Mouse (Mus musculus) cerebellum, adult 8-10 months (tissue): ENCODE results near the gene Arl16.
A peak's percentile ranks its signal among the peaks of the same experiment; 100 is the strongest.
"Not testable (repeated sequence)": the region's sequence is repeated elsewhere in the genome, so short reads cannot be mapped to it uniquely, and the experiment has no call there.

Experiments used
- DNase-seq: peaks from one replicate; pipeline ENCODE4 v3.0.0; 2022

Arl16 gene

GRCm38 (mm10) chr11:120467051-120467735, at the start of gene Arl16:
Gene Arl16, minus strand, starts transcription at chr11:120467607.
- peak; percentile 88 for DNase-seq

DNA sequence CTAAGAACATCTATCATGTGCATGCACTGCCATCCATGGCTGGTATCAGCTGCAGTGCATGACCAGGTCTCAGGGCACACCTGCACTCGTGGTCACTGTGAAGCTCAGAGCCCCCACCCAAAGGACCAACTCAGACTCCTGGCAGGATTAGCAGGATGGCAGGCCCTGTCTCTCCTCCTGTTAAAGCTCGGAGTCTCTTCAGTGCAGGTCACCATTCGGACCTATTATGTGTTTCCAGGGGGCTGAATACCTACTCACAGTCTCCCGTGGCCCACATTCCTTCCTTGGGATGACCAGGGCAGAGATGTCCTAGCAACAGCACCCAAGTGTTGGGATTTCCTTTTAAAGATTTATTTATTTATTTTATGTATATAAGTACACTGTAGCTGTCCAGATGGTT, 49.7 kb upstream of the Arl16 start:
- DNase-seq, result no peak

DNA sequence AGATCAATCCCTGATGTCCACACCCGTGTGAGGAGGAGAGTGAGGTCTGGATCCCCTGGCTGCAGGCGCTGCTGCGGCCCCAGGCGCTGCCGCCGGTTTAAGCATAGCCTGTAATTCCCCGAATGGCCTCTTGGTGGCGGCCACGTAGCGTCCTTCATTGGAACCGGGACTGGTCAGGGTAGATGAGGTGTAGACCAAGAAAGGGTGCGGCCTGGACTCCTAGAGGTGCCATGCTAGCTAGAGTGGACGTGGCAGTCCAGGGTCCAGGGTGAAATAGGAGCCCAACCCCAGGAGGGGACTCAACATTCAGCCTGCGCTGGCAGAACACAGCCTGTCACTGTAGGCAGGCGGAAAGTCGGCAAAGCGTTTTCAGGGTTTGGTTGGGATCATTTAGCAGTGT, 48.2 kb upstream of the Arl16 start:
- DNase-seq, result peak; percentile 93

DNA sequence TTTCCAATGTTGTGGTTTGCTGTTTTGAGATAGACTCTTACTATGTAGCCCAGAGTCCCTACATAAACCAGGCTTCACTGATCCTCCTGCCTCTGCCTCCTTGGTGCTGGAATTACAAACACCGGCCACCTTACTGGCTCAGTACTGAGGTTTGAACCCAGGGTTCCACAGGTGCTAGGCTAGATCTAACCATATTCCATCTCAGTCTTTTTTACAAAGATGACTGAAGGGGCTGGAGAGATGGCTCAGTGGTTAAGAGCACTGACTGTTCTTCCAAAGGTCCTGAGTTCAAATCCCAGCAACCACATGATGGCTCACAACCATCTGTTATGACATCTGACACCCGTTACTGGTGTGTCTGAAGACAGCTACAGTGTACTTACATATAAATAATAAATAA, 46.9 kb upstream of the Arl16 start:
- DNase-seq, result not testable (repeated sequence)

DNA sequence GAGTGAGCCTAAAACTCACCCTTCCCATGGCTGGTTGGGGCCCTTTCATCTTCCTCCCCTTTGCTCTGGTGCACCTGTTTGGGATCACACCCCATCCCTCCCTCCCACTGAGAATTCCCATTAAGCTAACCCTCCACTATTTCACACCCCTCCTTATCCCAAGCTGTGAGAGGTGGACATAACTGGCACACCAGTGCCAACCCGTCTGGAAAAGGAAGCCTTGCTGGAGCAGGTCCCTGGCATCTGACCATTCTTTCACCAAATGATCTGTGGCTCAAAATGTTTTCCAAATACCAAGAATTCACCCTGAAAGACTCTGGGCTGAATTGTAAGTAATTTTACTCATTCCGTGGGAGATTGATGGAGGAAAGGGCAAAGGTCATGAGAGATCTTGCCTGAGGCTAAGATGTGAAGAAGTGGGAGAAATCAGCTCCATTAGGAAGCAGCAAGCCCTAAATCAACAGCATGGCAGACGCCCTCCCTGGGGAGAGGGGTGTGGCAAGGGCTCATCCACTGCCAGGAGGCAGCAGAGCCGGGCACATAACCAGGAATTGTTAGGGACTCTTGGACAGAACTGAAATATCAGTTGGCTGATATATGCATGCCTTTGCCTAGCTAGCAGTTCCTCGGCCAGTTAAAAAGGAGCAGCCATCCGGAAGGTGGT, 45.5 kb upstream of the Arl16 start:
- no peak for DNase-seq

DNA sequence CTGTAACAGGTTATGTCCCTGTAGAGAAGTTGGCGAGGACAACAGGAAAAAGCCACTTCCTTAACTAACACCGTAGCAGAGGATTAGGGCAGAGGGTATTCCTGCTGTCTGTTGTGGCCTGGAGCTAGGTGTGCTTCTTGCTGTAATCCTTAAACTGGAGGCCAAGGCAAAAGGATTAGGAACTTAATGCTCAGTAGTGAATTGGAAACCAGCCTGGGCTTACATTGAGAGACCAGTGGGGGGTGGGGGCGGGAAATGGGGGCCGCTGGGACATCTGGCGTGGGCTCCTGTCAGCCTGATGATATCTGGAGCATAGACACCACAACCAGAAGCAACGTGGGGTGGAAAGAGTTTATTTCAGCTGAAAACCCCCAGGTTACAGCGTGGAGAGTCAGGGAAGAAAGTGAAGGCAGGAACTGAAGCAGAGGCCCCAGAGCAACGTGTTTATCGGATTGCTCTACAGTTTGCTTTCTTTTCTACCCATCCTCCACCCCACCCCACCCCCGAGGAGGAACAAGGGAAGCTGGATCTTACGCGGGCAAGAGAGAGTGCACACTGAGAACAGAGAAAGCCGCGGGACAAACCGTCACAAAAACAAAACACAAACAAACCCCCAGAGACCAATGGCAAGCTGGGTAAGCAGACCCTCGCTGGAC, 43.1 kb upstream of the Arl16 start:
- no peak for DNase-seq

GRCm38 (mm10) chr11:120509940-120510339, 42.5 kb upstream of the Arl16 start:
- no peak for DNase-seq

- DNase-seq, result no peak
Measured at GRCm38 (mm10) chr11:120508290-120508870, 41.0 kb upstream of the Arl16 start.

DNA sequence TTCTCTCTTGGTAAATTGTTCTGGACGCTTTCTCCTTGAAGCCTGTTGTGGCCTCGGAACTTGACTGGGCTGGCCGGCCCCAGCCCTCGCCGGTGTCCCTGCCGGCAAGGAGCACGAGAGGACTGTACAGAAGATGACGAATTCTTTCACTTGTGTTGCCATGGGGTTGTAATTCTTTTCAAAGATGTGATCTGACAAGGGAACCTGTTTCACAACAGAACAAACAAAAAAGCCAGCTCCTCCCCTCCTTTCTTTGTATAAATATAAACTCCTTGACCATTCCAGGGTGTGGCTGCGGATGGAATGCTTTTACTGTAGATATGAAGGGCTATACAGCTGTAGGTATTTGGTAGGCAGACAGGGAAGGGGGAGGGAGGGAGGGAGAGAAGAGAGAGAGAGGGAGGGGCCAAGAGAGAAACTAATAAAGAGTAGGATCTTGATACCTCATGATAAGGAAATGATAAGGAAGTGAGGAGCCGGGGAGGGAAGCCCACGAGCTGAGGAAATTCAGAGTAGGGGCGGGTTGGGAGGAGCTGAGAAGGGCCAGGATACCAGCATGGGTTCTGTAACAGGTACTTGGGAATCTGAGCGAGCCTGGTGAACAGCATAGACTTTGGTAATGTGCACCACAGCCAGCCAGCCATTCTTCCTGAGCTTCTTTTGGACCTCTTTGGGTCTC, 40.3 kb upstream of the Arl16 start:
- DNase-seq, result no peak

- no peak for DNase-seq
Measured at GRCm38 (mm10) chr11:120506899-120507298, 39.5 kb upstream of the Arl16 start.

DNA sequence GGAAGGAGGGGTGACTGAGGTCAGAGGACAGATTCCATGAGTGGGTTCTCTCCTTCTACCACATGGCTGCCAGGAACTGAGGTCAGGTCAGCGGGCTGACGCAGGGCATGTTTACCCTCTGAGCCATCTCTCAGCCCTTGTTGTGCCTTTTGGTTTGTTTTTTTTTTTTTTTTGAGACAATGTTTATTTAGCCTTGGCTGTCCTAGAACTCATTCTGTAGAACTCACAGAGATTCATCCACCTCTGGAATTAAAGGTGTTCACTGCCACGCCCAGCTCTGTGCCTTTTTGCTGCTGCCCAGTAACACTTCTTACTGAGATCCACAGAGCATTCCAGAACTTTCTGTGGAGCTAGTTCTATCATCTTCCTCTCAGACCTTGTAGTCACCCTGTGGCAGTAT, 38.3 kb upstream of the Arl16 start:
- DNase-seq, result no peak

DNA sequence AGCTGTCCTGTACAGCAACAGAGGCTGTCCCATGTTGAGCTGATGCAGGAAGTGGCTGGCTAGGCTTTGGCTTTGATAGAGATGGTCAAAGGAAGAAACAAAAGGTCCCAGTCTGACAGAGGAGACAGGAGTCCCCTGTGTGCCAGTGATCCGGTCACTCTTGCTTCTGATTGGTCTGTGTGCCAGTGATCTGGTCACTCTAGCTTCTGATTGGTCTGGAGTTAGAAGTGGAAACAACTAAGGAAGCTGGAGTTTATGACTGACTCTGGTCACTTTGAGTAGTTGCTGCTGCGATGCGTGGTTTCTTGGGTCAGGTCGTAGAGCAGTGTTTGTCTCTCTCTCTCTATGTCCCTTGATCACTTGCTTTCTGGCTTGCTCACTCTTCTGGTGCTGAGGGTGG, 34.3 kb upstream of the Arl16 start:
- no peak for DNase-seq

GRCm38 (mm10) chr11:120501018-120501417, 33.6 kb upstream of the Arl16 start:
- DNase-seq, result no peak

DNA sequence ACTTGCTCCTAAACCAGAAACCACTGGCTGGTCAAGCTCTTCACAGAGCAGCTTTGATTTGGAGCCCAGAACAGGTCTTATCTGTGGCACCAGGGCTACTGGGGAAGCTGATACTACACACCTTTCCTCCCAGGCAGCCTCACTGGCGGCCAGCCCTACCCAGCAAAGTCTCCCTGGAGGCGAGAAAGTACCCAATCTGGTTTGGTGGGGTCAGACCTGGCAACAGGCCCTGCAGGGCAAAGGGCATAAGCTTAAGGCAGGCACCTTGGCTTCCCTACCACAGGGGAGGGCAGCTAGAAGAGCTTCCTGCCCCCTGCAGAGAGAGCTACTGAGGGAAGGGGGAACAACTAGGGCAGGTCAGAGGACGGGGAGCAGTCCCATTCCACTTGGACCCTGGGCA, 33.0 kb upstream of the Arl16 start:
- no peak for DNase-seq

- DNase-seq, result no peak
Measured at GRCm38 (mm10) chr11:120499894-120500293, 32.5 kb upstream of the Arl16 start.

- no peak for DNase-seq
Measured at GRCm38 (mm10) chr11:120498891-120499290, 31.5 kb upstream of the Arl16 start.

DNA sequence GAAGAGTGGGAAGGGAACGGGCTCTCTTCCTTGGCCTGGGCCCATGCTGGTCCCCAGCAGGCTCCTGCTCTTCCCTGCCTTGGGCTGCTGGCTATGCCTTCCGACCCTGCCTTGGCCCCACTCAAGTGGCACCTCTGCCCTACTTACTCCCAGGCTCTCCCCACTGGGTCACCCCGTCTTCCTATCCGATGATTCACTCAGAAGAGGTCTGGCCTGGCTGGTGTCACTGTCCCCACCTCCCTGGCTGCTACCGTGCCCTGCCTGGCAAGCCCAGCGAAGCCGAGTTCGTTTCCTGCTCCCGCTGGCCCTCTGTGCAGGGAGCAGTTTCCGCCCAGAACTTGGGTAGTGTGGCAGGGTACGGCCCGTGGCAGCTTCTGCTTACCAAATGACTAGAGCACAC, 30.8 kb upstream of the Arl16 start:
- no peak for DNase-seq

GRCm38 (mm10) chr11:120497436-120497835, 30.0 kb upstream of the Arl16 start:
- DNase-seq, result no peak

DNA sequence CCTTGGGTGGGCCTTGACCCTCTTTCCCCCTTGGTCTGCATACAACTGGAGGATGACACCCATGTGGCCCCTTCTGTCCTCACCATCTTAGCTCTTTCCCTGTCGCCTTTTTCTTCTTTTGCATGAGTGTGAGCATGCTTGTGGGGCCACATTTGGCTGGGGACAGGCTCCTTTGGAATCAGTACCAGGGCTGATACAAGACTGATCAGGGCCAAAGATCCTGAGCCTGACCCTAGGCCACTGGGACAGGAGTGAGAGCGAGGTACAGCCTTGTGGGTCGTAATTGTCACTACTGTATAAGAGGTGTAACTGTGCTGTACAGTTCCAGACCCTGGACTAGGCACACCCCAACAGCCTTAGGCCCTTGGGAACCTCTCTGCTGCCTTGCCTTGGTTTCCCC, 26.5 kb upstream of the Arl16 start:
- no peak for DNase-seq

GRCm38 (mm10) chr11:120493351-120493750, 25.9 kb upstream of the Arl16 start:
- no peak for DNase-seq

GRCm38 (mm10) chr11:120492878-120493203, 25.4 kb upstream of the Arl16 start:
- no peak for DNase-seq

- no peak for DNase-seq
Measured at GRCm38 (mm10) chr11:120492024-120492877, 24.8 kb upstream of the Arl16 start.
